ENCODE assay signal across 19 mouse cellular contexts in genomic region chr17:32125407-32125806, GRCm38 (mm10). TPM values are rescaled to one million over a fixed set of nuclear protein-coding genes. Genes with fewer than 3 reads are reported as not detected.
DNase-seq lines count a peak whose midpoint lies in the region; ATAC-seq and TF ChIP-seq lines count a peak whose summit lies in the region.
"Had no signal": no experiment of that assay in that cellular context is flagged by ENCODE, and none has a peak within 500 bp of the region (broad histone marks: within the 10 kb centered on the region; RNA-seq: fewer than 3 reads in every experiment).

No protein-coding gene starts in this region.

- no peaks in the 10 kb centered on the region for H3K79me2 ChIP-seq in heart, adult 2 months (replicated peaks; ENCODE audit: control insufficient read depth, insufficient read depth, low read length)

- no peak for TF ChIP-seq EP300 in heart, adult 2 months (IDR thresholded peaks at IDR 0.05; ENCODE audit: insufficient read depth, low read depth, low read length)

- 89% methylated on average over 3 of the region's 3 CpGs for WGBS in heart, adult 2 months
- 84% methylated on average over 3 of the region's 3 CpGs for WGBS in lung, embryonic 14.5 days

- no peak for TF ChIP-seq POLR2A in heart, adult 2 months (IDR thresholded peaks at IDR 0.05; ENCODE audit: insufficient read depth, low read depth, low read length)

- TF ChIP-seq CTCF in heart, adult 2 months (IDR thresholded peaks at IDR 0.05), result peak; percentile 54
- peak; percentile 62 for TF ChIP-seq CTCF in layer of hippocampus, adult 2 months (conservative IDR thresholded peaks at IDR 0.05)
- TF ChIP-seq CTCF in lung, embryonic 14.5 days (IDR thresholded peaks at IDR 0.05; ENCODE audit: low read depth), result peak; percentile 23; the same call in 1 of the 2 replicates
- peak; percentile 29 for TF ChIP-seq CTCF in E14TG2a.4 (conservative IDR thresholded peaks at IDR 0.05; ENCODE audit: low read length)

- H3K27ac ChIP-seq in heart, adult 2 months, result no peak overlapping the region
- H3K27ac ChIP-seq in layer of hippocampus, adult 2 months, result no peak overlapping the region
- H3K27ac ChIP-seq in lung, embryonic 14.5 days (ENCODE audit: low read depth), result no peak overlapping the region
- H3K27ac ChIP-seq: embryonic facial prominence, embryonic 12.5 days; forebrain, embryonic 15.5 days; hindbrain, embryonic 12.5 days had no signal

- H3K27me3 ChIP-seq in heart, adult 2 months (ENCODE audit: control insufficient read depth, insufficient read depth, low read length), result no peaks in the 10 kb centered on the region
- H3K27me3 ChIP-seq in lung, embryonic 14.5 days (ENCODE audit: insufficient read depth, low read length), result no peaks in the 10 kb centered on the region
- no peaks in the 10 kb centered on the region for H3K27me3 ChIP-seq in E14TG2a.4 (ENCODE audit: insufficient read depth, low read length)
- H3K27me3 ChIP-seq: embryonic facial prominence, embryonic 12.5 days; forebrain, embryonic 15.5 days; heart, embryonic 12.5 days; hindbrain, embryonic 12.5 days had no signal

- no peak for ATAC-seq in lung, embryonic 14.5 days (ENCODE audit: insufficient read depth)
- ATAC-seq: forebrain, embryonic 15.5 days; hindbrain, embryonic 16.5 days had no signal

- intact Hi-C loops in heart, adult 2 months (cut with DNase I), result loop anchor here (5.0 kb wide), 1 partner anchor 38 kb away; no protein-coding TSS in a partner anchor
- intact Hi-C loops in heart, postnatal 10 days (cut with DNase I), result no loop called here

- H3K4me1 ChIP-seq in heart, adult 2 months (ENCODE audit: control insufficient read depth, insufficient read depth, low read length), result peaks cover 10% of the 10 kb centered on the region
- no peaks in the 10 kb centered on the region for H3K4me1 ChIP-seq in lung, embryonic 14.5 days (ENCODE audit: insufficient read depth)
- peaks cover 40% of the 10 kb centered on the region for H3K4me1 ChIP-seq in E14TG2a.4 (replicated peaks; ENCODE audit: low read depth, low read length)
- H3K4me1 ChIP-seq: forebrain, embryonic 15.5 days; hindbrain, embryonic 12.5 days had no signal

- H3K36me3 ChIP-seq in heart, adult 2 months (ENCODE audit: control insufficient read depth, insufficient read depth, low read length), result peaks cover 3% of the 10 kb centered on the region
- H3K36me3 ChIP-seq in lung, embryonic 14.5 days (ENCODE audit: insufficient read depth), result peaks cover 67% of the 10 kb centered on the region
- H3K36me3 ChIP-seq in E14TG2a.4 (ENCODE audit: insufficient read depth, low read length), result peaks cover 48% of the 10 kb centered on the region
- H3K36me3 ChIP-seq: forebrain, embryonic 15.5 days had no signal

- no peak overlapping the region for H3K4me3 ChIP-seq in heart, adult 2 months
- no peak overlapping the region for H3K4me3 ChIP-seq in layer of hippocampus, adult 2 months
- no peak overlapping the region for H3K4me3 ChIP-seq in lung, embryonic 14.5 days (ENCODE audit: low read depth, low read length)
- no peak overlapping the region for H3K4me3 ChIP-seq in E14TG2a.4 (replicated peaks; ENCODE audit: low read length)
- H3K4me3 ChIP-seq: embryonic facial prominence, embryonic 12.5 days; forebrain, embryonic 15.5 days; heart, embryonic 12.5 days; hindbrain, embryonic 12.5 days had no signal

- no peak for DNase-seq in heart, adult 2 months
- no peak for DNase-seq in heart, postnatal 10 days
- DNase-seq in layer of hippocampus, adult 2 months (ENCODE audit: low spot score in 2 of 2), result no peak
- DNase-seq in layer of hippocampus, postnatal 10 days (ENCODE audit: low spot score in 2 of 2), result no peak
- no peak for DNase-seq in lung, embryonic 14.5 days
- no peak for DNase-seq in lung, postnatal 4 days
- DNase-seq in cerebellum, postnatal 14 days, result no peak
- DNase-seq: adrenal gland, adult 8-10 months; cerebellum, adult 11 months; cerebellum, adult 8-10 months; cerebellum, postnatal 25 days; gastrocnemius, postnatal 10 days; heart, postnatal 36 days had no signal

- no peak overlapping the region for H3K4me2 ChIP-seq in lung, embryonic 14.5 days
- H3K4me2 ChIP-seq: embryonic facial prominence, embryonic 12.5 days; forebrain, embryonic 15.5 days; heart, embryonic 12.5 days; hindbrain, embryonic 12.5 days had no signal

- H3K9ac ChIP-seq in heart, adult 2 months (ENCODE audit: low read depth, low read length), result no peak overlapping the region
- no peak overlapping the region for H3K9ac ChIP-seq in lung, embryonic 14.5 days
- H3K9ac ChIP-seq: embryonic facial prominence, embryonic 12.5 days; forebrain, embryonic 15.5 days; heart, embryonic 12.5 days; hindbrain, embryonic 12.5 days had no signal

- no peaks in the 10 kb centered on the region for H3K9me3 ChIP-seq in lung, embryonic 14.5 days (ENCODE audit: low read depth, low read length)
- peaks cover 5% of the 10 kb centered on the region; the same call in 1 of the 2 replicates for H3K9me3 ChIP-seq in E14TG2a.4 (ENCODE audit: low read length)
- H3K9me3 ChIP-seq: embryonic facial prominence, embryonic 12.5 days; forebrain, embryonic 15.5 days; heart, embryonic 12.5 days; hindbrain, embryonic 12.5 days had no signal

RNA-seq across cellular contexts. Expression of gene Notch3, which starts 41.2 kb away (rescaled TPM):
- total RNA-seq in heart, adult 2 months (2021), result 10 to 100 TPM; 24.2 to 30.6 TPM
- polyA plus RNA-seq in heart, adult 2 months (2012; rRNA removed), result 22.5 and 32.1 TPM in 2 replicates
- 10 to 100 TPM; 57.6 to 65.3 TPM for total RNA-seq in heart, postnatal 10 days (2021)
- total RNA-seq in layer of hippocampus, adult 2 months (2021), result 1 to 10 TPM; 7.2 to 7.7 TPM
- 10 to 100 TPM; 21.0 to 23.7 TPM for total RNA-seq in layer of hippocampus, postnatal 10 days (2021)
- polyA plus RNA-seq in lung, embryonic 14.5 days (2014; fragmentation: Nextera tagmentation; extraction: Ambion mirVana), result 19.4 and 21.7 TPM in 2 replicates
